Mouse (Mus musculus): ENCODE results near the gene Gipc3. TPM values are rescaled to one million over a fixed set of nuclear protein-coding genes. Genes with fewer than 3 reads are reported as not detected.
A peak's percentile ranks its signal among the peaks of the same experiment; 100 is the strongest.

Gipc3 gene
- polyA plus RNA-seq, 1 experiment from 2014 or later = not detected

DNA sequence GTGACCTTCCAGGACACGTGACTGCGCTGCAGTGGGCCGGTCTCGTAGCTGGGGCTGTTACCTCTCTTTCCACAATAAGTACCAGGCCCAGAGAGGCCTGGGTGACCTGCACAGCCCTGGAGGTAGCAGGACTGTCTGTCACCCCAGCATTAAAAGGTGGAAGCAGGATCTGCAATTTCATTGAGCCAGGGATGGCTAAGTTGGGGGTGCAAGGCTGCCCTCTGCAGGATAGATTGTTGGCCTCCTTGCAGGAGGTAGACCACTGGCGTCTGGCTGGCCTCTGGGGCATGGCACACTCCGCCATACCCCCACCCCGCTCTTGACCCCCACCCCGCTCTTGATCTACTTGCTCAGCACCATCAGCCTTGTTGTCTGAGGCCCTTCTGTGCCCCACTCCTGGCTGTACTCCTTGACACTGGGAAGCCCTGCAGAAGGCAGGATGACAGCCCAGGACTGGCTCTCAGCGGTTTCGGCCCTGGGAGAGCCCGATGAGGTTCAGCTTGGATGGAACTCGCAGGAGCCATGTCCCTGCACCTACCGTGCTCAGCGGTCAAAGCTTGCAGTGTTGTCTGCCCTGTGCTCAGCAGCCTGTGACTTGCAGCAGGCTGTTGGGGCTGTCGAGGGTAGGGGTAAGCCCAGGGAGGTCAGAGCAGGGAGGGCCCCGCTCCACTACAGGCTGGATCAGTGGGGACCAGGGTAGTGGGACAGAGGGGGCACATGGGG, 26.6 kb downstream of the Gipc3 start:
- Histone ChIP-seq H3K79me2 (ENCODE audit: inconsistent target) (peaks cover 2% of the 10 kb centered on the region), H3K4me3 (ENCODE audit: inconsistent target) (no peak overlapping the region), H3K36me3 (ENCODE audit: inconsistent target) (peaks cover 55% of the 10 kb centered on the region), H3K27ac (no peak overlapping the region)
- 84% methylated on average over 14 of the region's 16 CpGs for WGBS (ENCODE audit: missing documents)

DNA sequence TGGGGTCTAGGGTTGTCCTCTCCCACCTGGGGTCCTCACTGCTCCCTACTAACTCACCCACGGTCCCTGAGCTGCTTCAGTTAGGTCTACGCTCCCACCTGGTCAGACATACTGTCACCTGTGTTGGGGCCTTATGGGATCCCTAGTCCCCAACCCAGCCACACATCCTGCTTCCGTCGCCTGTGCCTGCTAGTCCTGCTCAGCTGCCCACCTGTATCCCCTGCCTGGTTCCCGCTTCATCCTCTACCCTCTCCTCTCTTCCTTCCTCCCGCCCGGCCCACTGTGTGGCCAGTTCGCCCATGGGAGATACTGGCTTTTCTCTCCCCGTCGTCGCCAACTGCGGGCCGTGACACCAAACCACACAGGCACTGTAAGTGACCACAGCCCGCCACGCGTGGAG, 27.5 kb downstream of the Gipc3 start:
- H3K4me3 ChIP-seq (ENCODE audit: inconsistent target) = no peak overlapping the region
- 91% methylated on average over 8 of the region's 16 CpGs for WGBS (ENCODE audit: missing documents)
- peaks cover 64% of the 10 kb centered on the region for H3K36me3 ChIP-seq (ENCODE audit: inconsistent target)
- H3K79me2 ChIP-seq (ENCODE audit: inconsistent target) = no peaks in the 10 kb centered on the region; the same call in 1 of the 2 replicates
- H3K27ac ChIP-seq = no peak overlapping the region

DNA sequence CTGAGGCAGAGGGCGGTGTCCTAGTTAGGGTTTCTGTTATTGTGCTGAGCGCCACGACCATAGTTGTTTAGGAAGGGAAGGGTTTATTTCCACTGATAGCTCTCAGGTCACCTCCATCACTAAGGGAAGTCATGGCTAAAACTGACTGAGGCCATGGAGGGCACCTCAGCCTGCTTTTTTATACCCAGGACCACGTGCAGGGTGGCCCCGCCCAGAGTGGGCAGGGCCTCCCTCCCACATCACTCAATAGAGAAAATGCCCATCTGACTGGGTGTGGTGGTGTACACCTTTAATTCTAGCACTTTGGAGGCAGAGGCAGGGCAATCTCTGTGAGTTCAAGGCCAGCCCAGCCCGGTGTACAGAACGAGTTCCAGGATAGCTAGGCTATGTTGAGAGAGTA, 28.9 kb downstream of the Gipc3 start:
- H3K79me2 ChIP-seq (ENCODE audit: inconsistent target) = no peaks in the 10 kb centered on the region; the same call in 1 of the 2 replicates

DNA sequence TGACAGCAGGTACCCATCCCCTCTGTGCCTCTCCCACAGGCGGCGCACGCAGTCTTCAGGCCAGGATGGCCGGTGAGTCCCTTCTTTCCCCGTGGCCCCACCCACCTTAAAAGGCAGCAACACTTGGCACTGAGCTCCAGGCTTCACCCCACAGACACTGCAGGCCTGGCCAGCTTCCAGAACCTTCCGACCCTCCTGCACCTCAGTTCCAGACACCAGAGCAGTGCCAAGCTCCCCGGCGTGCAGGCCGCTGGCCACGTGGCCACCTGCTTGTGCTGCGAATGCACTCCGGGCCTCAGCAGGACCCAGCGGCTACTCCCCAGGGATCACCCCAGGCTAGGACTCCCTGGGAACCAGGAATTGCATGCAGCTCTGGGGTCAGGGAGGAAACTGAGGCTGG, 29.5 kb downstream of the Gipc3 start:
- H3K36me3 ChIP-seq (ENCODE audit: inconsistent target) = peaks cover 84% of the 10 kb centered on the region

More for the DNA sequence above, 28.9 kb downstream of the Gipc3 start:
- Histone ChIP-seq H3K36me3 (ENCODE audit: inconsistent target) (peaks cover 78% of the 10 kb centered on the region), H3K27ac (no peak overlapping the region), H3K4me3 (ENCODE audit: inconsistent target) (no peak overlapping the region)
- WGBS (ENCODE audit: missing documents) = 81% methylated on average over 7 of the region's 7 CpGs

DNA sequence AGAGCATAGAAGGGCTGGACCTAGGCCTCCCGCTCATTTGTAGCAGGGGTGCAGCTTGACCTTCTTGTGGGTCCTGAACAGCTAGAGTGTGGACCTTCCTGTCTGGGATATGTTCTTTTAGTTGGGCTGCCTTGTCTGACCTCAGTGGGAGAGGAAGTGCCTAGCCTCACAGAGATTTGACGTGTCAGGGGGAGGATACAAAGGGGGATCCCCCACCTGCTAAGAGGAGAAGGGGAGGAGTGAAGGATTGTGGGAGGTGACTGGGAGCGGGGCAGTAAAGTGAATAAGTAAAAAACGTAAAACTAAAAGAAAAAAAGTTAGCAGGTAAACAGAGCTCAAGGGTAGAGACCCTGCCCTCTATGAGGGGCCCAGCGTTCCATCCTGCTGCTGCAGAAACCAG, 33.5 kb downstream of the Gipc3 start:
- WGBS (ENCODE audit: missing documents) = 79% methylated on average over 5 of the region's 5 CpGs
- peaks cover 93% of the 10 kb centered on the region for H3K36me3 ChIP-seq (ENCODE audit: inconsistent target)
- no peak overlapping the region for H3K4me3 ChIP-seq (ENCODE audit: inconsistent target)

More for the DNA sequence above, 29.5 kb downstream of the Gipc3 start:
- Histone ChIP-seq H3K79me2 (ENCODE audit: inconsistent target) (no peaks in the 10 kb centered on the region; the same call in 1 of the 2 replicates), H3K4me3 (ENCODE audit: inconsistent target) (no peak overlapping the region), H3K27ac (no peak overlapping the region)
- WGBS (ENCODE audit: missing documents) = 97% methylated on average over 13 of the region's 13 CpGs

DNA sequence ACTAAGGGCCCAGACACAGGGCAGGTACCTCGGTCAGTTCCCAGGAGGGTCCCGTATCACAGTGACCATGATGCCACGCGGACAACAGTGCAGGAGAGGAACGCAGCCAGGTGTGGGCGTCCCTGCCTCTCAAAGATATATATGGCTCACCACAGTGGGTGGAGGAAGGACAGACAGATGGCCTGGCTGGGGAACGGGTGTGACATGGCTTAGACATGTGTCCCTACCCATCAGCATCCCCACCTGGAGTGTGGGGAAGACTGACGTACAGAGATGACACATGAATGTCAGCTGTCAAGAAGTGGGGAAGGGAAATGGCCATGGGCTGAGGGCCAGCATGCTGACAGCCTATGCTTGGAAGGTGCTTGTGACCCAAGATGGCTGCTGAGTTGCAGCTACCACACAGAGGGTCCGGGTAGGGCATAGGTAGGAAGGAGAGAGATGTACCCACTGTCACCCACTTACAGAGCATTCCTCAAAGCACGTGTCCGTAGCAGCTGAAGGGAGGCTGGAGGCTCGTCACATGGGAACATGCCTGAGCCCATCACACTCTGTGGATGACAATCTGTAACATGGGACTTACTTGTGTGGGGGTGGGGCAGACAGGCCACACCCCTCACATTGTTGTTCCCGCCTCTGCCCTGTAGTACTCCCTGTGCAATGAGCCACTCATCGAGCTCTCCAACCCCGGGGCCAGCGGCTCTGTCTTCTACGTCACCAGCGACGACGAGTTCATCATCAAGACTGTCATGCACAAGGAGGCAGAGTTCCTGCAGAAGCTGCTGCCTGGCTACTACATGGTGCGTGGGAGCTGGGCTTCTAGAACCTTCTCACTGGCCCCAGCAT, 36.0 kb downstream of the Gipc3 start:
- peaks cover 70% of the 10 kb centered on the region for H3K36me3 ChIP-seq (ENCODE audit: inconsistent target)
- H3K4me3 ChIP-seq (ENCODE audit: inconsistent target) = no peak overlapping the region
- WGBS (ENCODE audit: missing documents) = 94% methylated on average over 21 of the region's 21 CpGs
- no peak overlapping the region for H3K27ac ChIP-seq
- H3K79me2 ChIP-seq (ENCODE audit: inconsistent target) = peaks cover 52% of the 10 kb centered on the region

More for the DNA sequence above, 33.5 kb downstream of the Gipc3 start:
- peaks cover 26% of the 10 kb centered on the region for H3K79me2 ChIP-seq (ENCODE audit: inconsistent target)
- H3K27ac ChIP-seq = no peak overlapping the region

DNA sequence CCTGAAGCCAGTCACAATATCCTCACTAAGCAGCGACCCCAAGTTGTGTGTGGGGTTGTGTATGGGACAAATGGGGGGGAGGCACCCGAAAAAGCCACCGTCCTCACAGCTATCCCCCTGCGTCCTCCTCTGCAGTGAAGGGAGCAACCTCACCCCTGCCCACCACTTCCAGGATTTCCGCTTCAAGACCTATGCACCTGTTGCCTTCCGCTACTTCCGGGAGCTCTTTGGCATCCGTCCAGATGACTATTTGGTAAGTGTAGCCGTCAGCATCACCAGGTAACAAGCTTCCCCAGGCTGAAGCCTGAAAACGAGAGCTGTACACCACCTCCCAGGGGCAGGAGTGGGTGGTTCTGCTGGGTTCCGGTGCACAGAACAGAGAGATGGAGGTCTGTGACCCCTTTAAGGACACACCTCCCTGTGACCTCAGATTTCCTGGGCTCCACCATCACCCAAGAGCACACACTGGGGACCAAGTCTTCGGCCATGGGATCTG, 36.8 kb downstream of the Gipc3 start:
- 93% methylated on average over 11 of the region's 12 CpGs for WGBS (ENCODE audit: missing documents)
- H3K4me3 ChIP-seq (ENCODE audit: inconsistent target) = no peak overlapping the region
- peaks cover 60% of the 10 kb centered on the region for H3K79me2 ChIP-seq (ENCODE audit: inconsistent target)
- H3K27ac ChIP-seq = no peak overlapping the region
- H3K36me3 ChIP-seq (ENCODE audit: inconsistent target) = peaks cover 61% of the 10 kb centered on the region

DNA sequence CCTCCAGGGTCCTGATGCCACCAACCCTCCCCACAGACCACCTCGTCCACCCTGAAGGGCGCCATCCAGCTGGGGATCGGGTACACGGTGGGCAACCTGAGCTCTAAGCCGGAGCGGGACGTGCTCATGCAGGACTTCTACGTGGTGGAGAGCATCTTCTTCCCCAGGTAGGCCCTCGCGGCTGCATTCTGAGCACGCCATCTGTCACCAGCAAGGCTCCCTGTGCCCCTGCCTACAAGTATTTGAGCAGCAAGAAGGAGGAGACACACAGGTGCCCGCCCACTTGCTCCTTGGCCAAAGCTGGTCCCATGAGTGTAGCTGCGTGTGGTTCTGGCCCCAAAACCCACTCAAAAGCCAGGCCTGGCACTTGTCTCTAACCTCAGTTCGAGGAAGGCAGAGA, 37.4 kb downstream of the Gipc3 start:
- H3K36me3 ChIP-seq (ENCODE audit: inconsistent target) = peaks cover 56% of the 10 kb centered on the region
- H3K27ac ChIP-seq = no peak overlapping the region
- no peak overlapping the region for H3K4me3 ChIP-seq (ENCODE audit: inconsistent target)
- peaks cover 66% of the 10 kb centered on the region for H3K79me2 ChIP-seq (ENCODE audit: inconsistent target)
- 95% methylated on average over 12 of the region's 14 CpGs for WGBS (ENCODE audit: missing documents)

DNA sequence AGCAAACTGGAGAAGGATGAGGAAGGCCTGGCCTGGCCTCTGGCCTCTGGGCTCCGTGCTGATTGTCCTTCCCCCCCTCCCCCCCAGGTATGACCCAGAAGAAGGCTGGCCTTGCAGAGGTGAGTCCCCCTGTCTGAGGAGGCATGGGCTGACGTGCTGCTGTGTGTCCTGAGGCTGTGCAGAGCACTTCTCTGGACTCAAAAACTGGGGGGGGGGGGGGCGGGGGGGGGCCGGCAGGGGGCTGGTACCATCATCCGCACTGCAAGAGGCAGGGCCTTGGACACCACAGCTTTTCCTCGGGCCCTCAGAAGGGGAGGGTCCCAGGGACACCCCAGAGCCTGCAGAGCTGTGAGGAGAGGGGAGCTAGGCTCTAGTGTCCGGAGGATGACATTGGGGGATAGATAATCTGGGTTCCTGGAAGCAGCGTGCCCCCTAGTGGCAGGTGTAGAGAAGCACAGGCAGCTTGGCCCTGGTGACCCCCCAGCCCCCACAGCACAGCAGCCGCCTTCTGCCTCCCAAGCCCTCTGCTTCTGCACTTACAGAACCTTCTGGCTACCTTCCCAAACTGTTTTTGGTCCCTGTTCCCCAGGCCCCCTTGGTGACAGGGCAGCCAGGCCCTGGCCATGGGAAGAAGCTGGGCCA, 38.3 kb downstream of the Gipc3 start:
- Histone ChIP-seq H3K4me3 (ENCODE audit: inconsistent target) (no peak overlapping the region), H3K36me3 (ENCODE audit: inconsistent target) (peaks cover 46% of the 10 kb centered on the region), H3K79me2 (ENCODE audit: inconsistent target) (peaks cover 75% of the 10 kb centered on the region), H3K27ac (no peak overlapping the region)
- WGBS (ENCODE audit: missing documents) = 33% methylated on average over 6 of the region's 9 CpGs

DNA sequence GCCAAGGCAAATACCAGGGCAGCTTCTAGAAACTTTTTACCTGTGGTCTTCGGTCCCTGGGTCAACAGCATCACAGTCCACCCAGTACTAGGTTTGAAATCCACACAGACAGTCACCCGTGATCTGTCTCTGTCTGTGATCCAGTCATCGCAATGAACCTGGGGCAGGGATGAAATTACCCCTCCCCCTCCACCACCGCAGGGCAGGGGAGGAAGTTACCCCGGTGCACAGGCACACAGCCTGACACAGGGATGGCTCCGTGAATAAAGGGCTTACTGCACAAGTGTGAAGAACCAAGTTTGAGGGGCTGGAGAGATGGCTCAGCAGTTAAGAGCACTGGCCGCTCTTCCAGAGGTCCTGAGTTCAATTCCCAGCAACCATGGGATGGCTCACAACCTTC, 39.3 kb downstream of the Gipc3 start:
- WGBS (ENCODE audit: missing documents) = 27% methylated on average over 7 of the region's 7 CpGs
- no peak overlapping the region for H3K4me3 ChIP-seq (ENCODE audit: inconsistent target)
- H3K36me3 ChIP-seq (ENCODE audit: inconsistent target) = peaks cover 37% of the 10 kb centered on the region
- H3K27ac ChIP-seq = peak overlapping the region; percentile 46
- H3K79me2 ChIP-seq (ENCODE audit: inconsistent target) = peaks cover 85% of the 10 kb centered on the region

DNA sequence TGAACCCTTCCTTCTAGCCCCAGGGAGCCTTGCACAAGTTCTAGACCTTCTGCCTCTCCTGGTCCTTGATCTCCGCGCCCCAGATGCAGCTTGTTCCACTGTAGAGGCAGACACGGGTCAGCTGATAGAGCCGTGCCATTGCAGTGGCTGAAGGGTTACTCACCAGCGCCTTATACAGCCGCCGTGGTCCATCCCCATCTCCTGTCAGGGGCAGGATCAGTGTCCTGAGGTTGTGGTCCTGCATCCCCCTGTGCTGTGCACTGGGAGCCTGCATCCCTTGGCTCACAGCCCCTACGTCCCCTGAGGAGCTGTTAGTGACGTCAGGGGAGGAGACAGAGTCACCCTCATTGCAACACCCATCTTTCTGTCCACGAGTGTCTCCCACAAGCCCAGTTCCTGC, 39.8 kb downstream of the Gipc3 start:
- no peak overlapping the region for H3K4me3 ChIP-seq (ENCODE audit: inconsistent target)
- H3K27ac ChIP-seq = peak overlapping the region; percentile 46
- peaks cover 32% of the 10 kb centered on the region for H3K36me3 ChIP-seq (ENCODE audit: inconsistent target)
- peaks cover 90% of the 10 kb centered on the region for H3K79me2 ChIP-seq (ENCODE audit: inconsistent target)
- WGBS (ENCODE audit: missing documents) = 20% methylated on average over 10 of the region's 10 CpGs

DNA sequence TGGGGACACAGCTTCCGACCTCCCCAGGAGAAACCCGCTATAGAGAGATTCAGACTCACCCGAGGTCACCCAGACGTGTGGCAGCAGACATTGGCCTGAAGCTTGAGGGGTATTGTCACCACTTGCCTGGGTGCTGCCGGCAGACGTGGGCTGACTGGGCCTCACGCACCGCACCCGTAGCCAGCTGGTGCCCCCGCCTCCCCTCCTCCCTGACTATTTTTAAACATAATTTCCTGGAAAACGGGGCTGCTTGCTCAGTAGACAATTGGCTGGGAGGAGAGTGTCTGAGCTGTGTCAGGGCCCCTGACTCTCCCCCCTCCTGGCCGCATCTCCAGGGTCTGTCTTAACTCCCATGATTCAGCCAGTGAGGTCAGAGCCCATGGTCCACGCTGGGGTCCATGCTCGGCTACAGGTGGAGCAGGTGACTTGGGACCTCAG, 40.3 kb downstream of the Gipc3 start:
- Histone ChIP-seq H3K79me2 (ENCODE audit: inconsistent target) (peaks cover 94% of the 10 kb centered on the region), H3K27ac (peak overlapping the region; percentile 46), H3K4me3 (ENCODE audit: inconsistent target) (no peak overlapping the region), H3K36me3 (ENCODE audit: inconsistent target) (peaks cover 27% of the 10 kb centered on the region)
- 34% methylated on average over 14 of the region's 14 CpGs for WGBS (ENCODE audit: missing documents)

DNA sequence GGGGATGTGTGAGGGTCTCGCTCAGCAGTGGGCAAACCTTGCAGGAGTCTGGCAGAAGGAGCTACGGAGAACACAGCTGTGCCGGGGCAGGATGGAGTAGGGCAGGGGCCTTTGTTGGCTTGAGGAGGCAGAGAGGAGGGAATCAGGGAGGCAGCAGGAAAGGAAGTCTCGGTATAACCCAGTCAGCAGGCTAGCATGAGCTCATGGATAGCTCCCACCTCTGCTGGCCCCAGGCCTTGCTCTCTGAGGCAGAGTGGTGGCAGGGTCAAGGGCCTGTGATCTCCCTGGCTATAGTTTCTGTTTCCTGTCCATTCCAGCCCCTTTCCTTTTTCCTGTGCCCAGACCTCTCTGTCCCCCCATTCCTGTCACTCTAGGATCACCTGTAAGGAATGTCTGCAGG, 40.8 kb downstream of the Gipc3 start:
- WGBS (ENCODE audit: missing documents) = 85% methylated on average over 4 of the region's 4 CpGs
- H3K36me3 ChIP-seq (ENCODE audit: inconsistent target) = peaks cover 22% of the 10 kb centered on the region
- peaks cover 99% of the 10 kb centered on the region for H3K79me2 ChIP-seq (ENCODE audit: inconsistent target)
- H3K4me3 ChIP-seq (ENCODE audit: inconsistent target) = no peak overlapping the region
- H3K27ac ChIP-seq = peak overlapping the region; percentile 46

DNA sequence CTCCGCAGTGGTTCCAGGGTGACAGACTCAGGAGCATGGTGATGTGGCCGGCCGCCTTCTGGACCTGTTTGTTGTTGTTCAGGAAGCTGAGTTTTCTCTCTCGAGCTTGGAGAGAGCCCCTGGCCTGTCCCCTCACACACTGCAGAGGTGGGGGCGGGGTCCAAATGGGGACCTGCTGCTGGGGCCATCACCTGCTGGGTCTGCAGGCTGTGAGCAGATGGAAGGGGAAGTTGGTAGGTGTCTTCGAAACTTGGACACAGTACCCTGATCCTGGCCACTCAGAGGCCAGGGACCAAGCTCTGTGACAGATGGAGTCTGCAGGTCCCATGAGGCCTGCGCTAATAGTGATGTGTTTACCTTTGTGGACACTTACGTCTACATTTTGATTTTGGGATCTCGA, 41.7 kb downstream of the Gipc3 start:
- Histone ChIP-seq H3K27ac (no peak overlapping the region), H3K36me3 (ENCODE audit: inconsistent target) (peaks cover 12% of the 10 kb centered on the region), H3K4me3 (ENCODE audit: inconsistent target) (no peak overlapping the region), H3K79me2 (ENCODE audit: inconsistent target) (peaks cover 100% of the 10 kb centered on the region)
- 83% methylated on average over 9 of the region's 9 CpGs for WGBS (ENCODE audit: missing documents)
